Comparison of ENCODE assay signal across 19 mouse cellular contexts in the genomic region with DNA sequence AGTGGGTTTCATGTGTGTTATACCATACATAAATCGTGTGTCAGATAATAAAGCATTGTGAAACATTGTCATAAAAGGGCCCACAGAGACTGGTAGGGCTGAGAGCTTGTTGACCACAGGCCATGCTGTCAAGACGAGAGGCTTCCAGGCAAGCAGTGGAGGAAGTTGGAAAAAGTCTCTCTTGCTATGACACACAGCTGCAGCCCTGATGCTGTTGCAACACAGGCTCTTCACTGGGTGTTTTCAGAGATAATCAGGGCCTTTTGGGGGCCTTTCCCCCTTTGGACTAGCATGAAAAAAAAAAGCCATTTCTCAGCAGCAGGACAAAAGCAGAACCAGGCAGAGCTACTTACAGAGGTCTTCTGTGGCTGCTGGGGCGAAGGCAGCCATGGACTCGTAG. TPM values are rescaled to one million over a fixed set of nuclear protein-coding genes. Genes with fewer than 3 reads are reported as not detected.
DNase-seq lines count a peak whose midpoint lies in the region; ATAC-seq and TF ChIP-seq lines count a peak whose summit lies in the region.
"Had no signal": no experiment of that assay in that cellular context is flagged by ENCODE, and none has a peak within 500 bp of the region (broad histone marks: within the 10 kb centered on the region; RNA-seq: fewer than 3 reads in every experiment).

No protein-coding gene starts in this region.

- no peak overlapping the region for H3K4me2 ChIP-seq in CH12.LX (ENCODE audit: insufficient read depth, low read depth, poor library complexity, severe bottlenecking)
- H3K4me2 ChIP-seq: embryonic facial prominence, embryonic 15.5 days; forebrain, embryonic 12.5 days had no signal

- dilution Hi-C loops in CH12.LX (cut with MboI; ENCODE audit: extremely low pct_ligation_motif_present, extremely low pct_unique_long_range_greater_than_20kb, low sequenced_read_pairs), result no loop called here

- no peak for TF ChIP-seq POLR2A in CH12.LX (IDR thresholded peaks at IDR 0.05; ENCODE audit: low read depth, low read length)
- no peak for TF ChIP-seq POLR2A in thymus, adult 2 months (IDR thresholded peaks at IDR 0.05; ENCODE audit: control insufficient read depth, extremely low read depth, insufficient read depth, low read length, poor library complexity)

- peak overlapping the region in 1 of 3 experiments; percentile 49 for H3K4me3 ChIP-seq in CH12.LX (replicated peaks in 1 of 3; ENCODE audit: low read depth in 2 of 3, low read length in 2 of 3, poor library complexity in 1 of 3)
- no peak overlapping the region for H3K4me3 ChIP-seq in thymus, adult 2 months (ENCODE audit: control insufficient read depth, insufficient read depth, low read length)
- H3K4me3 ChIP-seq: embryonic facial prominence, embryonic 15.5 days; forebrain, embryonic 12.5 days; heart, embryonic 10.5 days; hindbrain, embryonic 10.5 days; limb, embryonic 10.5 days had no signal

- intact Hi-C loops in gastrocnemius, postnatal 36 days (cut with DNase I), result no loop called here

- peak overlapping the region; percentile 97 for H3K27ac ChIP-seq in CH12.LX (ENCODE audit: insufficient read depth, low read depth)
- H3K27ac ChIP-seq in thymus, adult 2 months (ENCODE audit: control insufficient read depth, insufficient read depth, low read length), result no peak overlapping the region
- H3K27ac ChIP-seq: embryonic facial prominence, embryonic 15.5 days; forebrain, embryonic 12.5 days; heart, embryonic 10.5 days; hindbrain, embryonic 10.5 days; limb, embryonic 10.5 days had no signal

- peak; percentile 43 for DNase-seq in layer of hippocampus, adult 11-12 months (ENCODE audit: low spot score)
- no peak for DNase-seq in layer of hippocampus, adult 9-10 months (ENCODE audit: low spot score)
- peak; percentile 86 for DNase-seq in CH12.LX (ENCODE audit: extremely low read depth)
- DNase-seq in thymus, adult 2 months, result no peak
- DNase-seq in adipocyte (ENCODE audit: low spot score), result no peak
- DNase-seq in gastrocnemius, postnatal 36 days, result no peak
- DNase-seq: adrenal gland, postnatal 10 days; cerebellum, adult 11 months; kidney, postnatal 14 days; layer of hippocampus, postnatal 36 days; right cerebral cortex, adult 18-20 months had no signal

- 60% methylated on average over 4 of the region's 4 CpGs for WGBS in thymus, adult 2 months

- no peak for TF ChIP-seq CTCF in CH12.LX (conservative IDR thresholded peaks at IDR 0.05 in 1 of 2, IDR thresholded peaks at IDR 0.05 in 1 of 2; ENCODE audit: low read depth in 2 of 2, low read length in 2 of 2)
- TF ChIP-seq CTCF in thymus, adult 2 months (IDR thresholded peaks at IDR 0.05; ENCODE audit: borderline replicate concordance, control insufficient read depth, extremely low read depth, insufficient read depth, low read length, poor library complexity), result no peak

- peak; percentile 93 for ATAC-seq in granulocyte monocyte progenitor cell, adult 5-6 weeks (replicated peaks; ENCODE audit: poor library complexity, severe bottlenecking)
- ATAC-seq in megakaryocyte, adult 5-6 weeks (ENCODE audit: poor library complexity, severe bottlenecking), result peak; percentile 92
- ATAC-seq: intestine, embryonic 16.5 days had no signal

- TF ChIP-seq EP300 in CH12.LX (IDR thresholded peaks at IDR 0.05; ENCODE audit: low read length), result peak; percentile 88

- H3K79me2 ChIP-seq in CH12.LX (replicated peaks; ENCODE audit: control insufficient read depth, extremely low read depth, insufficient read depth, poor library complexity, severe bottlenecking), result no peaks in the 10 kb centered on the region

- peak overlapping the region; percentile 44; the same call in 1 of the 2 replicates for H3K9ac ChIP-seq in CH12.LX (ENCODE audit: insufficient read depth, low read depth)
- H3K9ac ChIP-seq: embryonic facial prominence, embryonic 15.5 days; forebrain, embryonic 12.5 days had no signal

- H3K27me3 ChIP-seq in CH12.LX (replicated peaks), result no peaks in the 10 kb centered on the region
- no peaks in the 10 kb centered on the region for H3K27me3 ChIP-seq in thymus, adult 2 months (ENCODE audit: control insufficient read depth, insufficient read depth, low read length)
- H3K27me3 ChIP-seq: embryonic facial prominence, embryonic 15.5 days had no signal

- TF ChIP-seq RAD21 in CH12.LX (IDR thresholded peaks at IDR 0.05; ENCODE audit: low read depth, low read length), result no peak; the same call in 1 of the 2 replicates

- H3K36me3 ChIP-seq in CH12.LX (replicated peaks in 1 of 2; ENCODE audit: control insufficient read depth in 1 of 2, insufficient read depth in 1 of 2, low read length in 1 of 2), result peaks cover 73 to 98% of the 10 kb centered on the region in 2 experiments
- no peaks in the 10 kb centered on the region for H3K36me3 ChIP-seq in thymus, adult 2 months (ENCODE audit: control insufficient read depth, insufficient read depth, low read length)
- H3K36me3 ChIP-seq: embryonic facial prominence, embryonic 15.5 days; forebrain, embryonic 12.5 days; heart, embryonic 10.5 days; hindbrain, embryonic 10.5 days; limb, embryonic 10.5 days had no signal

- H3K9me3 ChIP-seq in CH12.LX (replicated peaks; ENCODE audit: low read length), result no peaks in the 10 kb centered on the region
- H3K9me3 ChIP-seq: embryonic facial prominence, embryonic 15.5 days; forebrain, embryonic 12.5 days; heart, embryonic 10.5 days; hindbrain, embryonic 10.5 days; limb, embryonic 10.5 days had no signal

- in situ Hi-C loops in CH12.LX (cut with MboI; ENCODE audit: low pct_ligation_motif_present, low pct_unique_long_range_greater_than_20kb, low sequenced_read_pairs), result loop anchor here (25.0 kb wide), 2 partner anchors 141 to 441 kb away; no protein-coding TSS in a partner anchor

- H3K4me1 ChIP-seq in CH12.LX (ENCODE audit: control insufficient read depth in 1 of 2, insufficient read depth in 2 of 2), result peaks cover 30 to 81% of the 10 kb centered on the region in 2 experiments
- H3K4me1 ChIP-seq in thymus, adult 2 months (replicated peaks; ENCODE audit: control insufficient read depth, insufficient read depth, low read length), result no peaks in the 10 kb centered on the region
- H3K4me1 ChIP-seq: embryonic facial prominence, embryonic 15.5 days had no signal

TF ChIP-seq in CH12.LX, 34 proteins besides CTCF, POLR2A, EP300 and RAD21 (continues in another document):
- peak; percentile 50; the same call in 1 of the 2 replicates for TF ChIP-seq ELF1 (IDR thresholded peaks at IDR 0.05; ENCODE audit: low read depth, low read length)
- no peak; the same call in 1 of the 2 replicates for TF ChIP-seq MAZ (IDR thresholded peaks at IDR 0.05; ENCODE audit: low read depth, low read length)
- TF ChIP-seq JUND (conservative IDR thresholded peaks at IDR 0.05; ENCODE audit: low read depth, low read length), result peak; percentile 73; the same call in 1 of the 2 replicates
- no peak for TF ChIP-seq E2F4 (IDR thresholded peaks at IDR 0.05; ENCODE audit: insufficient replicate concordance, low read depth, low read length)
- no peak for TF ChIP-seq ZKSCAN1 (IDR thresholded peaks at IDR 0.05; ENCODE audit: borderline replicate concordance, low read depth, low read length)
- no peak for TF ChIP-seq ZC3H11A (IDR thresholded peaks at IDR 0.05; ENCODE audit: low read depth, low read length)
- peak; percentile 88 for TF ChIP-seq MXI1 (IDR thresholded peaks at IDR 0.05; ENCODE audit: low read depth, low read length)
- TF ChIP-seq KAT2A (IDR thresholded peaks at IDR 0.05; ENCODE audit: insufficient replicate concordance, low read length), result no peak
- peak; percentile 71; the same call in 1 of the 2 replicates for TF ChIP-seq TCF12 (IDR thresholded peaks at IDR 0.05; ENCODE audit: low read depth, low read length)
- 0 out of 2 replicates have a peak, but pooled peaks have one; percentile 12 for TF ChIP-seq NRF1 (IDR thresholded peaks at IDR 0.05; ENCODE audit: low read depth, low read length)
- peak; percentile 93 for TF ChIP-seq ZNF384 (IDR thresholded peaks at IDR 0.05; ENCODE audit: low read depth, low read length)
- TF ChIP-seq TBP (conservative IDR thresholded peaks at IDR 0.05; ENCODE audit: low read depth, low read length), result no peak
- TF ChIP-seq NELFE (IDR thresholded peaks at IDR 0.05; ENCODE audit: low read depth, low read length), result no peak
- TF ChIP-seq MEF2A (IDR thresholded peaks at IDR 0.05; ENCODE audit: borderline replicate concordance, low read depth, low read length), result peak; percentile 83
- no peak for TF ChIP-seq USF1 (IDR thresholded peaks at IDR 0.05; ENCODE audit: low read depth, low read length)
- peak; percentile 11 for TF ChIP-seq SMC3 (IDR thresholded peaks at IDR 0.05; ENCODE audit: low read depth, low read length)
- TF ChIP-seq UBTF (IDR thresholded peaks at IDR 0.05; ENCODE audit: low read depth, low read length), result 0 out of 2 replicates have a peak, but pooled peaks have one; percentile 42
- peak; percentile 55 for TF ChIP-seq BHLHE40 (IDR thresholded peaks at IDR 0.05; ENCODE audit: low read depth, low read length)
- TF ChIP-seq CHD1 (IDR thresholded peaks at IDR 0.05; ENCODE audit: low read depth, low read length), result peak; percentile 29; the same call in 1 of the 2 replicates
- peak; percentile 97 for TF ChIP-seq IRF4 (IDR thresholded peaks at IDR 0.05; ENCODE audit: low read depth, low read length)
- no peak for TF ChIP-seq USF2 (conservative IDR thresholded peaks at IDR 0.05; ENCODE audit: low read depth, low read length)
- peak; percentile 34; the same call in 1 of the 2 replicates for TF ChIP-seq JUN (IDR thresholded peaks at IDR 0.05; ENCODE audit: insufficient read depth, low read depth, low read length)
- no peak for TF ChIP-seq PAX5 (IDR thresholded peaks at IDR 0.05; ENCODE audit: low read length)
- TF ChIP-seq MAFK (IDR thresholded peaks at IDR 0.05; ENCODE audit: insufficient replicate concordance, low read length), result 0 out of 2 replicates have a peak, but pooled peaks have one; percentile 32
- TF ChIP-seq MAX (IDR thresholded peaks at IDR 0.05; ENCODE audit: low read length), result peak; percentile 66; the same call in 1 of the 2 replicates
- TF ChIP-seq SIN3A (IDR thresholded peaks at IDR 0.05; ENCODE audit: low read length), result peak; percentile 88
- peak; percentile 83 for TF ChIP-seq ETS1 (conservative IDR thresholded peaks at IDR 0.05; ENCODE audit: low read depth, low read length)
- peak; percentile 68 for TF ChIP-seq MYC (IDR thresholded peaks at IDR 0.05; ENCODE audit: low read depth, low read length)

RNA-seq across cellular contexts. Expression of a gene that starts 57.4 kb away (rescaled TPM):
- 137 and 162 TPM in 2 replicates for total RNA-seq in CH12.LX (2012; rRNA removed)
- 294 and 332 TPM in 2 replicates for total RNA-seq in CH12.LX (2014; rRNA removed)
- polyA plus RNA-seq in CH12.LX (2012; ENCODE audit: insufficient read length, low read depth), result 175 and 182 TPM in 2 replicates
- 133 TPM in 2 replicates for total RNA-seq in granulocyte monocyte progenitor cell, adult 5-6 weeks (2014; fragmentation: Nextera tagmentation)
- total RNA-seq in granulocyte monocyte progenitor cell, adult 5-6 weeks (2017), result 296 and 339 TPM in 2 replicates
- total RNA-seq in megakaryocyte, adult 5-6 weeks (2015), result 134 and 153 TPM in 2 replicates
- total RNA-seq in megakaryocyte, adult 5-6 weeks (2017), result 234 and 235 TPM in 2 replicates
- polyA plus RNA-seq in thymus, adult 2 months (2012; rRNA removed), result 56.9 and 59.7 TPM in 2 replicates
- 10 to 100 TPM; 57.8 to 63.3 TPM for total RNA-seq in gastrocnemius, postnatal 36 days (2021)

Comparison
In these comparisons a context has a peak if more than half of its experiments do, and no peak if none do; other contexts are left out.
1. DNase-seq: peak in layer of hippocampus, adult 11-12 months (single experiment) and CH12.LX (single experiment); none in layer of hippocampus, adult 9-10 months (single experiment), thymus, adult 2 months (single experiment), adipocyte (single experiment) and gastrocnemius, postnatal 36 days (0 of 2).